Mouse (Mus musculus): ENCODE data around the gene Arhgef39. TPM values are rescaled to one million over a fixed set of nuclear protein-coding genes. Genes with fewer than 3 reads are reported as not detected.
"Not testable (repeated sequence)": the region's sequence is repeated elsewhere in the genome, so short reads cannot be mapped to it uniquely, and the experiment has no call there.

Gene Arhgef39
- polyA plus RNA-seq, 1 experiment from 2014 or later: 50.3 TPM

GRCm38 (mm10) chr4:43490801-43491200, 8.7 kb downstream of the Arhgef39 start:
- H3K9me3 ChIP-seq: no peaks in the 10 kb centered on the region
- no peak overlapping the region for H3K4me3 ChIP-seq (replicated peaks)
- no peak overlapping the region for H3K4me2 ChIP-seq
- H3K27me3 ChIP-seq: no peaks in the 10 kb centered on the region; the same call in 1 of the 2 replicates
- peaks cover 15% of the 10 kb centered on the region for H3K4me1 ChIP-seq
- H3K9ac ChIP-seq: no peak overlapping the region
- ATAC-seq (ENCODE audit: low FRiP score): no peak
- WGBS: 87% methylated on average over 5 of the region's 5 CpGs
- peaks cover 8% of the 10 kb centered on the region; the same call in 1 of the 2 replicates for H3K36me3 ChIP-seq (replicated peaks)
- H3K27ac ChIP-seq: no peak overlapping the region

GRCm38 (mm10) chr4:43489611-43490010, 9.9 kb downstream of the Arhgef39 start:
- no peak overlapping the region for H3K4me2 ChIP-seq
- H3K27me3 ChIP-seq: no peaks in the 10 kb centered on the region
- no peaks in the 10 kb centered on the region for H3K36me3 ChIP-seq (replicated peaks)
- no peaks in the 10 kb centered on the region for H3K9me3 ChIP-seq
- 90% methylated on average over 3 of the region's 3 CpGs for WGBS
- peaks cover 8% of the 10 kb centered on the region for H3K4me1 ChIP-seq
- H3K4me3 ChIP-seq (replicated peaks): no peak overlapping the region
- no peak overlapping the region for H3K27ac ChIP-seq
- H3K9ac ChIP-seq: no peak overlapping the region
- no peak for ATAC-seq (ENCODE audit: low FRiP score)

- H3K36me3 ChIP-seq (replicated peaks); H3K27me3 ChIP-seq; H3K4me2 ChIP-seq; H3K9ac ChIP-seq; H3K9me3 ChIP-seq; H3K27ac ChIP-seq; ATAC-seq (ENCODE audit: low FRiP score); H3K4me1 ChIP-seq; H3K4me3 ChIP-seq (replicated peaks): not testable (repeated sequence)
- WGBS: 88% methylated on average over 5 of the region's 5 CpGs
These were observed 13.8 kb downstream of the Arhgef39 start for GRCm38 (mm10) chr4:43485666-43486065.

- WGBS: 67% methylated on average over 12 of the region's 12 CpGs
- H3K27me3 ChIP-seq: no peaks in the 10 kb centered on the region
- H3K4me1 ChIP-seq: no peaks in the 10 kb centered on the region
- H3K36me3 ChIP-seq (replicated peaks): no peaks in the 10 kb centered on the region
- ATAC-seq (ENCODE audit: low FRiP score): no peak
- H3K4me2 ChIP-seq: no peak within 1 kb of the TSS
- H3K9ac ChIP-seq: no peak within 1 kb of the TSS
- no peak within 1 kb of the TSS for H3K4me3 ChIP-seq (replicated peaks)
- no peak within 1 kb of the TSS for H3K27ac ChIP-seq
- no peaks in the 10 kb centered on the region for H3K9me3 ChIP-seq
These were observed 15.9 kb downstream of the Arhgef39 start, which contains the start of gene Sit1 for GRCm38 (mm10) chr4:43483535-43484091. Gene Sit1, minus strand, starts transcription at chr4:43483734.

GRCm38 (mm10) chr4:43482591-43482990, 16.9 kb downstream of the Arhgef39 start:
- Histone ChIP-seq H3K4me3 (replicated peaks) (no peak overlapping the region), H3K4me2 (no peak overlapping the region), H3K27me3 (no peaks in the 10 kb centered on the region), H3K27ac (no peak overlapping the region), H3K9me3 (no peaks in the 10 kb centered on the region), H3K36me3 (replicated peaks) (no peaks in the 10 kb centered on the region), H3K4me1 (0 out of 2 replicates have a peak, but pooled peaks cover 4% of the 10 kb centered on the region), H3K9ac (no peak overlapping the region)
- no peak for ATAC-seq (ENCODE audit: low FRiP score)
- WGBS: 75% methylated on average over 10 of the region's 10 CpGs

GRCm38 (mm10) chr4:43481894-43482456, 17.5 kb downstream of the Arhgef39 start:
- no peaks in the 10 kb centered on the region for H3K27me3 ChIP-seq
- H3K4me3 ChIP-seq (replicated peaks): no peak overlapping the region
- 76% methylated on average over 7 of the region's 7 CpGs for WGBS

GRCm38 (mm10) chr4:43480985-43481384, 18.5 kb downstream of the Arhgef39 start:
- ATAC-seq (ENCODE audit: low FRiP score): no peak
- Histone ChIP-seq H3K27ac (no peak overlapping the region), H3K9ac (no peak overlapping the region), H3K4me3 (replicated peaks) (no peak overlapping the region), H3K27me3 (no peaks in the 10 kb centered on the region), H3K4me2 (no peak overlapping the region), H3K9me3 (no peaks in the 10 kb centered on the region), H3K4me1 (0 out of 2 replicates have a peak, but pooled peaks cover 4% of the 10 kb centered on the region), H3K36me3 (replicated peaks) (no peaks in the 10 kb centered on the region)
- 83% methylated on average over 5 of the region's 5 CpGs for WGBS

More at GRCm38 (mm10) chr4:43481894-43482456, 17.5 kb downstream of the Arhgef39 start:
- H3K9ac ChIP-seq: no peak overlapping the region
- no peak overlapping the region for H3K27ac ChIP-seq
- no peak overlapping the region for H3K4me2 ChIP-seq
- no peaks in the 10 kb centered on the region for H3K9me3 ChIP-seq
- H3K36me3 ChIP-seq (replicated peaks): no peaks in the 10 kb centered on the region
- no peak for ATAC-seq (ENCODE audit: low FRiP score)
- 0 out of 2 replicates have a peak, but pooled peaks cover 4% of the 10 kb centered on the region for H3K4me1 ChIP-seq

GRCm38 (mm10) chr4:43478906-43479832, 20.3 kb downstream of the Arhgef39 start:
- H3K4me2 ChIP-seq: peak overlapping the region; percentile 23; the same call in 1 of the 2 replicates

GRCm38 (mm10) chr4:43478534-43478858, 21.0 kb downstream of the Arhgef39 start:
- Histone ChIP-seq H3K9me3 (no peaks in the 10 kb centered on the region), H3K9ac (no peak overlapping the region), H3K4me1 (0 out of 2 replicates have a peak, but pooled peaks cover 4% of the 10 kb centered on the region), H3K4me3 (replicated peaks) (peak overlapping the region; percentile 31), H3K36me3 (replicated peaks) (no peaks in the 10 kb centered on the region), H3K4me2 (peak overlapping the region; percentile 46), H3K27ac (0 out of 2 replicates have a peak overlapping the region, but pooled peaks have one; percentile 13), H3K27me3 (no peaks in the 10 kb centered on the region)
- ATAC-seq (ENCODE audit: low FRiP score): no peak; the same call in 1 of the 2 replicates
- 42% methylated on average over 8 of the region's 8 CpGs for WGBS

More at GRCm38 (mm10) chr4:43478906-43479832, 20.3 kb downstream of the Arhgef39 start:
- no peak overlapping the region for H3K9ac ChIP-seq
- 0 out of 2 replicates have a peak, but pooled peaks cover 4% of the 10 kb centered on the region for H3K4me1 ChIP-seq
- 49% methylated on average over 24 of the region's 24 CpGs for WGBS
- H3K9me3 ChIP-seq: no peaks in the 10 kb centered on the region
- no peak for ATAC-seq (ENCODE audit: low FRiP score)
- no peak overlapping the region for H3K27ac ChIP-seq
- no peak overlapping the region for H3K4me3 ChIP-seq (replicated peaks)
- H3K36me3 ChIP-seq (replicated peaks): no peaks in the 10 kb centered on the region
- no peaks in the 10 kb centered on the region for H3K27me3 ChIP-seq

GRCm38 (mm10) chr4:43477857-43478533, 21.5 kb downstream of the Arhgef39 start:
- 0 out of 2 replicates have a peak, but pooled peaks cover 4% of the 10 kb centered on the region for H3K4me1 ChIP-seq
- H3K4me3 ChIP-seq (replicated peaks): peak overlapping the region; percentile 31
- no peak overlapping the region for H3K9ac ChIP-seq
- H3K27ac ChIP-seq: 0 out of 2 replicates have a peak overlapping the region, but pooled peaks have one; percentile 13
- WGBS: 18% methylated on average over 11 of the region's 11 CpGs
- no peaks in the 10 kb centered on the region for H3K9me3 ChIP-seq
- peak; percentile 95 for ATAC-seq (ENCODE audit: low FRiP score)
- H3K27me3 ChIP-seq: no peaks in the 10 kb centered on the region
- peak overlapping the region; percentile 46 for H3K4me2 ChIP-seq
- H3K36me3 ChIP-seq (replicated peaks): no peaks in the 10 kb centered on the region

GRCm38 (mm10) chr4:43476604-43477003, 22.9 kb downstream of the Arhgef39 start:
- Histone ChIP-seq H3K4me2 (no peak overlapping the region), H3K9ac (no peak overlapping the region), H3K4me3 (replicated peaks) (no peak overlapping the region), H3K9me3 (no peaks in the 10 kb centered on the region), H3K27me3 (no peaks in the 10 kb centered on the region), H3K4me1 (0 out of 2 replicates have a peak, but pooled peaks cover 4% of the 10 kb centered on the region), H3K27ac (no peak overlapping the region), H3K36me3 (replicated peaks) (no peaks in the 10 kb centered on the region)
- WGBS: 93% methylated on average over 6 of the region's 6 CpGs
- no peak for ATAC-seq (ENCODE audit: low FRiP score)
